In the genomic region with DNA sequence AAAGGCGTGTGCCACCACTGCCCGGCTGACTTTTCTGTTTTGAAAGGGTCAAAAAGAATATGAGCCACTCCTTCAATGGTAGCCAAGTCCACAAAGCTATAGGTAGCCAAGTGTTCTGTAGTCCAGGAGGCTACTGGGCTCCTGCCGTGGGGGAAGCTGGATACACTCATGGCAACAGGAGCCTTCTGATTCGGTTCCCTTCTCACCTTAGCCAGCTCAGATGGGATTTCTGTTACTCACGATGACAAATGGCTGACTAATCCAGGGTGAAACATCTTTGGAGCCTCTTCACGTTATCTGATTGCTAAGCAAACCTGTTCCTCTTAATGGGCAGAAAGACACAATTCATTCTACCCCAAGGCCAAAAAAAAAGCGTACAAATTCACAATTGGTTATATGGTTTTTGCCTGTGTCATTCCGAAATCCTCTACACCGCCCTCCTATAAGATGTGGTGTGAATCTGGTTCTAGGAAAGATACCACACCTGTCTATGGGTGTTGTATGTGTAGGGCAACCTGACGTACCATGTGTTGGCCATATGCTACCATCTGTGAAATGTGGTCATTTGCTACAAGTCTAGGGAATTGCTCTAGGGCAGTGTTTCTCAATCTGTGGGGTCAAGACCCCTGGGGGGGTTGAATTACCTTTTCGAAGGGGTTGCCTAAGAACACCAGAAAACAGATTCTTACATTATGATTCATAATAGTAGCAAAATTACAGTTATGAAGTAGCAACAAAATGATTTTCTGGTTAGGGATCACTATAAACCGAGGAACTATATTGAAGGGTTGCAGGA, we compare ENCODE assay signal across 25 mouse cellular contexts. TPM values are rescaled to one million over a fixed set of nuclear protein-coding genes. Genes with fewer than 3 reads are reported as not detected.
DNase-seq lines count a peak whose midpoint lies in the region; ATAC-seq and TF ChIP-seq lines count a peak whose summit lies in the region.
"Had no signal": no experiment of that assay in that cellular context is flagged by ENCODE, and none has a peak within 500 bp of the region (broad histone marks: within the 10 kb centered on the region; RNA-seq: fewer than 3 reads in every experiment).

No protein-coding gene starts in this region.

- TF ChIP-seq CTCF in gastrocnemius, adult 2 months (IDR thresholded peaks at IDR 0.05): no peak
- no peak for TF ChIP-seq CTCF in left cerebral cortex, adult 2 months (IDR thresholded peaks at IDR 0.05)

- H3K9me3 ChIP-seq in kidney, embryonic 16.5 days (ENCODE audit: low read length): no peaks in the 10 kb centered on the region
- H3K9me3 ChIP-seq: embryonic facial prominence, embryonic 12.5 days; hindbrain, embryonic 15.5 days; limb, embryonic 12.5 days; midbrain, embryonic 10.5 days; neural tube, embryonic 13.5 days had no signal

- H3K36me3 ChIP-seq in kidney, embryonic 16.5 days (ENCODE audit: insufficient read depth, low read length): no peaks in the 10 kb centered on the region
- H3K36me3 ChIP-seq: embryonic facial prominence, embryonic 12.5 days; hindbrain, embryonic 15.5 days; limb, embryonic 12.5 days; midbrain, embryonic 10.5 days; neural tube, embryonic 13.5 days had no signal

- no peaks in the 10 kb centered on the region for H3K27me3 ChIP-seq in kidney, embryonic 16.5 days (ENCODE audit: insufficient read depth, low read length)
- H3K27me3 ChIP-seq: embryonic facial prominence, embryonic 12.5 days; hindbrain, embryonic 15.5 days; limb, embryonic 12.5 days; neural tube, embryonic 13.5 days had no signal

- peak; percentile 28 for DNase-seq in cerebellum, adult 11-12 months
- no peak for DNase-seq in cerebellum, adult 8-10 months
- peak; percentile 65 for DNase-seq in gastrocnemius, adult 2 months
- no peak for DNase-seq in gastrocnemius, postnatal 4 days (ENCODE audit: low spot score in 2 of 2)
- no peak for DNase-seq in left cerebral cortex, adult 2 months (ENCODE audit: extremely low spot score in 1 of 2, low spot score in 2 of 2)
- no peak for DNase-seq in left cerebral cortex, adult 9 months (ENCODE audit: low spot score in 2 of 2)
- DNase-seq in ovary, postnatal 14 days (ENCODE audit: low spot score): no peak
- DNase-seq: adrenal gland, postnatal 10 days; cerebellum, postnatal 25 days; heart, adult 11 months; kidney, adult 2 months; kidney, postnatal 10 days; liver, postnatal 0 days; spleen, adult 18-20 months had no signal

- no peak overlapping the region for H3K4me3 ChIP-seq in gastrocnemius, adult 2 months
- H3K4me3 ChIP-seq in left cerebral cortex, adult 2 months: no peak overlapping the region
- no peak overlapping the region for H3K4me3 ChIP-seq in kidney, embryonic 16.5 days (ENCODE audit: low read length)
- H3K4me3 ChIP-seq: embryonic facial prominence, embryonic 12.5 days; hindbrain, embryonic 15.5 days; limb, embryonic 12.5 days; midbrain, embryonic 10.5 days; myocyte; neural tube, embryonic 13.5 days had no signal

- no peak overlapping the region for H3K9ac ChIP-seq in kidney, embryonic 16.5 days (replicated peaks; ENCODE audit: low read length)
- H3K9ac ChIP-seq: embryonic facial prominence, embryonic 12.5 days; hindbrain, embryonic 15.5 days; limb, embryonic 12.5 days; liver, postnatal 0 days; neural tube, embryonic 13.5 days had no signal

- H3K4me2 ChIP-seq in kidney, embryonic 16.5 days (replicated peaks; ENCODE audit: low read depth, low read length): no peak overlapping the region
- H3K4me2 ChIP-seq: embryonic facial prominence, embryonic 12.5 days; hindbrain, embryonic 15.5 days; limb, embryonic 12.5 days; liver, embryonic 11.5 days; neural tube, embryonic 13.5 days had no signal

- ATAC-seq in kidney, embryonic 16.5 days (ENCODE audit: low FRiP score, low TSS enrichment): no peak
- ATAC-seq: liver, postnatal 0 days; lung, postnatal 0 days; midbrain, embryonic 16.5 days had no signal

- WGBS in kidney, embryonic 16.5 days: 87% methylated on average over 12 of the region's 12 CpGs

- peak overlapping the region; percentile 84 for H3K27ac ChIP-seq in gastrocnemius, adult 2 months
- H3K27ac ChIP-seq in left cerebral cortex, adult 2 months: peak overlapping the region; percentile 40
- no peak overlapping the region for H3K27ac ChIP-seq in kidney, embryonic 16.5 days (ENCODE audit: low read length)
- H3K27ac ChIP-seq: embryonic facial prominence, embryonic 12.5 days; hindbrain, embryonic 15.5 days; limb, embryonic 12.5 days; macrophage; neural tube, embryonic 13.5 days had no signal

- intact Hi-C loops in gastrocnemius, adult 2 months (cut with DNase I): loop anchor here (2.0 kb wide), 1 partner anchor 42 kb away; no protein-coding TSS in a partner anchor
- intact Hi-C loops in left cerebral cortex, adult 2 months (cut with DNase I): no loop called here

- peaks cover 52% of the 10 kb centered on the region for H3K4me1 ChIP-seq in kidney, embryonic 16.5 days (ENCODE audit: insufficient read depth, low read length)

RNA-seq across cellular contexts. Expression of gene Arl6ip4, which starts 52.7 kb away (rescaled TPM):
- 10 to 100 TPM; 38.3 to 41.2 TPM for total RNA-seq in gastrocnemius, adult 2 months (2021)
- total RNA-seq in gastrocnemius, postnatal 4 days (2021): 10 to 100 TPM; 69.9 to 76.4 TPM
- 10 to 100 TPM; 46.7 to 52.1 TPM for total RNA-seq in left cerebral cortex, adult 2 months (2021)
- polyA plus RNA-seq in kidney, embryonic 16.5 days (2015; fragmentation: Nextera tagmentation; extraction: Ambion mirVana): 100 and 102 TPM in 2 replicates

RNA-seq across cellular contexts. Expression of gene Ogfod2, which starts 56.5 kb away (rescaled TPM):
- total RNA-seq in gastrocnemius, adult 2 months (2021): 10 to 100 TPM; 11.7 to 12.2 TPM
- 10 to 100 TPM in 1 of 2 experiments, 1 to 10 TPM in 1; 9.0 to 11.2 TPM for total RNA-seq in gastrocnemius, postnatal 4 days (2021)
- total RNA-seq in left cerebral cortex, adult 2 months (2021): 10 to 100 TPM; 35.4 to 39.1 TPM
- polyA plus RNA-seq in kidney, embryonic 16.5 days (2015; fragmentation: Nextera tagmentation; extraction: Ambion mirVana): 30.6 and 32.4 TPM in 2 replicates

Comparison
In these comparisons a context has a peak if more than half of its experiments do, and no peak if none do; other contexts are left out.
1. DNase-seq: peak in cerebellum, adult 11-12 months (single experiment) and gastrocnemius, adult 2 months (single experiment); none in cerebellum, adult 8-10 months (single experiment), gastrocnemius, postnatal 4 days (0 of 2), left cerebral cortex, adult 2 months (0 of 2), left cerebral cortex, adult 9 months (0 of 2) and ovary, postnatal 14 days (single experiment).